In genomic region chr8:123880271-123880670, GRCm38 (mm10) we compare ENCODE assay signal across 18 mouse cellular contexts. TPM values are rescaled to one million over a fixed set of nuclear protein-coding genes. Genes with fewer than 3 reads are reported as not detected.
A peak's percentile ranks its signal among the peaks of the same experiment; 100 is the strongest.
DNase-seq lines count a peak whose midpoint lies in the region; ATAC-seq and TF ChIP-seq lines count a peak whose summit lies in the region.
"Had no signal": no experiment of that assay in that cellular context is flagged by ENCODE, and none has a peak within 500 bp of the region (broad histone marks: within the 10 kb centered on the region; RNA-seq: fewer than 3 reads in every experiment).

No protein-coding gene starts in this region.

- no peak for ATAC-seq in midbrain, postnatal 0 days (ENCODE audit: low FRiP score)
- no peak for ATAC-seq in midbrain, embryonic 15.5 days (replicated peaks)
- ATAC-seq: forebrain, embryonic 13.5 days had no signal

- H3K4me2 ChIP-seq in midbrain, postnatal 0 days (ENCODE audit: low read depth, low read length, poor library complexity, severe bottlenecking): no peak overlapping the region
- H3K4me2 ChIP-seq in midbrain, embryonic 15.5 days: no peak overlapping the region
- H3K4me2 ChIP-seq: forebrain, embryonic 13.5 days; heart, embryonic 13.5 days; limb, embryonic 12.5 days had no signal

- no peak overlapping the region for H3K4me3 ChIP-seq in midbrain, postnatal 0 days (ENCODE audit: low read depth, low read length)
- no peak overlapping the region for H3K4me3 ChIP-seq in midbrain, embryonic 15.5 days
- H3K4me3 ChIP-seq: forebrain, embryonic 13.5 days; heart, embryonic 13.5 days; limb, embryonic 12.5 days; megakaryocyte, embryonic 14.5 days had no signal

- TF ChIP-seq CTCF in midbrain, postnatal 0 days (IDR thresholded peaks at IDR 0.05): no peak

- no peak overlapping the region for H3K27ac ChIP-seq in midbrain, postnatal 0 days (ENCODE audit: low read depth, low read length)
- no peak overlapping the region for H3K27ac ChIP-seq in midbrain, embryonic 15.5 days
- H3K27ac ChIP-seq: forebrain, embryonic 13.5 days; heart, embryonic 13.5 days; kidney, postnatal 0 days; limb, embryonic 12.5 days; stomach, postnatal 0 days had no signal

- H3K9me3 ChIP-seq in midbrain, postnatal 0 days (ENCODE audit: low read length): no peaks in the 10 kb centered on the region
- H3K9me3 ChIP-seq in midbrain, embryonic 15.5 days: no peaks in the 10 kb centered on the region
- H3K9me3 ChIP-seq: forebrain, embryonic 13.5 days; G1E; heart, embryonic 13.5 days; limb, embryonic 12.5 days; megakaryocyte, embryonic 14.5 days had no signal

- no peak overlapping the region for H3K9ac ChIP-seq in midbrain, postnatal 0 days (replicated peaks; ENCODE audit: low read length, poor library complexity, severe bottlenecking)
- H3K9ac ChIP-seq in midbrain, embryonic 15.5 days: no peak overlapping the region
- H3K9ac ChIP-seq: forebrain, embryonic 13.5 days; heart, embryonic 13.5 days; limb, embryonic 12.5 days had no signal

- no peaks in the 10 kb centered on the region for H3K36me3 ChIP-seq in midbrain, postnatal 0 days (ENCODE audit: insufficient read depth, low read length)
- no peaks in the 10 kb centered on the region for H3K36me3 ChIP-seq in midbrain, embryonic 15.5 days (replicated peaks)
- H3K36me3 ChIP-seq: G1E; heart, embryonic 13.5 days; limb, embryonic 12.5 days had no signal

- WGBS in midbrain, postnatal 0 days: 55% methylated on average over 10 of the region's 10 CpGs
- 65% methylated on average over 10 of the region's 10 CpGs for WGBS in midbrain, embryonic 15.5 days

- no peaks in the 10 kb centered on the region for H3K27me3 ChIP-seq in midbrain, postnatal 0 days (ENCODE audit: insufficient read depth, low read length)
- 0 out of 2 replicates have a peak, but pooled peaks cover 2% of the 10 kb centered on the region for H3K27me3 ChIP-seq in midbrain, embryonic 15.5 days (replicated peaks)

- H3K4me1 ChIP-seq in midbrain, postnatal 0 days (ENCODE audit: insufficient read depth, low read length): peaks cover 12% of the 10 kb centered on the region; the same call in 1 of the 2 replicates
- H3K4me1 ChIP-seq in midbrain, embryonic 15.5 days: peaks cover 16% of the 10 kb centered on the region

- DNase-seq in midbrain, postnatal 0 days (ENCODE audit: low spot score): peak; percentile 19
- peak; percentile 68 to 77 for DNase-seq in left cerebral cortex, adult 18-20 months (ENCODE audit: low spot score in 2 of 2)
- peak; percentile 83 for DNase-seq in right cerebral cortex, adult 18-20 months
- no peak for DNase-seq in cerebellum, postnatal 36 days
- DNase-seq in kidney, postnatal 36 days: no peak
- DNase-seq in urinary bladder, postnatal 14 days (ENCODE audit: low spot score): no peak
- DNase-seq: adrenal gland, postnatal 25 days had no signal

RNA-seq across cellular contexts. Expression of gene Acta1, which starts 14.3 kb away (rescaled TPM):
- 12.3 and 22.7 TPM in 2 replicates for total RNA-seq in midbrain, postnatal 0 days (2014; rRNA removed)
- polyA plus RNA-seq in midbrain, postnatal 0 days (2015; fragmentation: Nextera tagmentation; extraction: Ambion mirVana): 18.9 and 19.5 TPM in 2 replicates
- polyA plus RNA-seq in midbrain, embryonic 15.5 days (2015; fragmentation: Nextera tagmentation; extraction: Ambion mirVana): 6.6 TPM in 2 replicates
- 10 to 100 TPM; 10.2 to 11.9 TPM for total RNA-seq in left cerebral cortex, adult 18-20 months (2021)
- total RNA-seq: adrenal gland, postnatal 25 days; common myeloid progenitor, adult 5-6 weeks; G1E; hematopoietic stem cell, adult 5-6 weeks; neutrophil, adult 5-6 weeks had no signal

RNA-seq across cellular contexts. Expression of gene Ccsap, which starts 20.3 kb away (rescaled TPM):
- 9.9 and 16.3 TPM in 2 replicates for total RNA-seq in midbrain, postnatal 0 days (2014; rRNA removed)
- 5.2 and 5.5 TPM in 2 replicates for polyA plus RNA-seq in midbrain, postnatal 0 days (2015; fragmentation: Nextera tagmentation; extraction: Ambion mirVana)
- 5.4 and 6.0 TPM in 2 replicates for polyA plus RNA-seq in midbrain, embryonic 15.5 days (2015; fragmentation: Nextera tagmentation; extraction: Ambion mirVana)
- total RNA-seq in left cerebral cortex, adult 18-20 months (2021): 10 to 100 TPM; 62.6 to 74.7 TPM

Comparison
In these comparisons a context has a peak if more than half of its experiments do, and no peak if none do; other contexts are left out.
1. DNase-seq: peak in midbrain, postnatal 0 days (single experiment), left cerebral cortex, adult 18-20 months (2 of 2) and right cerebral cortex, adult 18-20 months (single experiment); none in cerebellum, postnatal 36 days (0 of 2), kidney, postnatal 36 days (0 of 2) and urinary bladder, postnatal 14 days (single experiment).